Mouse (Mus musculus) heart, embryonic 16.5 days (tissue): ENCODE measurements at regions not wholly inside any gene's neighbourhood (a gene's known extent, or its start where the extent isn't known, plus 50 kb on each side); places are given as distances from the start of the nearest gene placed in this dataset.

Source experiments
- ATAC-seq: fragments of 200-750 bp; cut with Nextera tagmentation; replicated peaks from 2 replicates; pipeline ENCODE4 v1.8.0; 2017; ENCODE audit warnings: moderate number of reproducible peaks; ENCODE audit not compliant: insufficient read depth, low FRiP score; ENCODE audit errors: extremely low read depth
- H3K27ac ChIP-seq: fragments of 300-500 bp; sonication (generic); 2 replicates; pipeline ENCODE4 v1.5.1; 2014; ENCODE audit warnings: mild to moderate bottlenecking, low read length, control low read depth, moderate library complexity
- H3K27me3 ChIP-seq: fragments of 300-500 bp; sonication (generic); 2 replicates; pipeline ENCODE4 v1.6.1; 2014; ENCODE audit warnings: low read length, mixed read lengths; ENCODE audit not compliant: control insufficient read depth, insufficient read depth
- H3K36me3 ChIP-seq: fragments of 300-500 bp; sonication (generic); 2 replicates; pipeline ENCODE4 v1.6.1; 2014; ENCODE audit not compliant: control insufficient read depth, insufficient read depth
- H3K4me1 ChIP-seq: fragments of 300-500 bp; sonication (generic); 2 replicates; pipeline ENCODE4 v1.6.1; 2014; ENCODE audit warnings: low read length, mixed read lengths; ENCODE audit not compliant: control insufficient read depth, insufficient read depth
- H3K4me2 ChIP-seq: fragments of 300-500 bp; sonication (generic); 2 replicates; pipeline ENCODE4 v1.6.1; 2014; ENCODE audit warnings: low read depth, mild to moderate bottlenecking, control low read depth, low read length
- H3K4me3 ChIP-seq: fragments of 300-500 bp; sonication (generic); 2 replicates; pipeline ENCODE4 v1.5.1; 2014; ENCODE audit warnings: mild to moderate bottlenecking, control low read depth, low read length
- H3K9ac ChIP-seq: fragments of 300-500 bp; sonication (generic); 2 replicates; pipeline ENCODE4 v1.6.1; 2014; ENCODE audit warnings: low read length, control low read depth
- H3K9me3 ChIP-seq: fragments of 300-500 bp; sonication (generic); replicated peaks from 2 replicates; pipeline ENCODE4 v1.6.1; 2016; ENCODE audit warnings: low read length; ENCODE audit not compliant: control insufficient read depth
- WGBS: fragments of 180-500 bp; shearing (Covaris S2); extraction: QIAGEN DNeasy Blood & Tissue Kit; methylation state at CpG from one replicate; pipeline ENCODE4 v1.1.7; 2014; 5-methylcytosine and 5-hydroxymethylcytosine counted together

- Histone ChIP-seq H3K4me3 (no peak overlapping the region), H3K9me3 (no peaks in the 10 kb centered on the region), H3K9ac (no peak overlapping the region), H3K4me1 (no peaks in the 10 kb centered on the region), H3K36me3 (no peaks in the 10 kb centered on the region), H3K4me2 (no peak overlapping the region), H3K27me3 (no peaks in the 10 kb centered on the region), H3K27ac (no peak overlapping the region)
- ATAC-seq, result no peak
- 71% methylated on average over 12 of the region's 12 CpGs for WGBS
Measured at GRCm38 (mm10) chr8:44744991-44745658, 190.1 kb upstream of the Fat1 start.

- no peak overlapping the region for H3K4me2 ChIP-seq
- no peaks in the 10 kb centered on the region for H3K36me3 ChIP-seq
- no peaks in the 10 kb centered on the region; the same call in 1 of the 2 replicates for H3K9me3 ChIP-seq
- no peak for ATAC-seq
- H3K9ac ChIP-seq, result no peak overlapping the region
- no peak overlapping the region for H3K4me3 ChIP-seq
- no peaks in the 10 kb centered on the region for H3K27me3 ChIP-seq
- H3K4me1 ChIP-seq, result no peaks in the 10 kb centered on the region
- WGBS, result 46% methylated on average over 6 of the region's 6 CpGs
- no peak overlapping the region for H3K27ac ChIP-seq
Measured at GRCm38 (mm10) chr8:44758727-44759126, 176.5 kb upstream of the Fat1 start.

GRCm38 (mm10) chr8:44762731-44763130 is 172.5 kb upstream of the Fat1 start:
- no peaks in the 10 kb centered on the region for H3K4me1 ChIP-seq
- H3K27ac ChIP-seq, result no peak overlapping the region
- ATAC-seq, result no peak
- H3K4me3 ChIP-seq, result no peak overlapping the region
- 86% methylated on average over 10 of the region's 10 CpGs for WGBS
- H3K4me2 ChIP-seq, result no peak overlapping the region
- H3K9ac ChIP-seq, result no peak overlapping the region
- no peaks in the 10 kb centered on the region for H3K36me3 ChIP-seq
- no peaks in the 10 kb centered on the region for H3K27me3 ChIP-seq
- H3K9me3 ChIP-seq, result no peaks in the 10 kb centered on the region

- no peak overlapping the region for H3K4me3 ChIP-seq
- no peaks in the 10 kb centered on the region for H3K9me3 ChIP-seq
- H3K27ac ChIP-seq, result no peak overlapping the region
- no peak overlapping the region for H3K4me2 ChIP-seq
- 68% methylated on average over 4 of the region's 4 CpGs for WGBS
- no peak overlapping the region for H3K9ac ChIP-seq
- H3K27me3 ChIP-seq, result no peaks in the 10 kb centered on the region
- no peaks in the 10 kb centered on the region for H3K4me1 ChIP-seq
- ATAC-seq, result no peak
- no peaks in the 10 kb centered on the region for H3K36me3 ChIP-seq
Measured at GRCm38 (mm10) chr8:44765194-44765593, 170.1 kb upstream of the Fat1 start.

GRCm38 (mm10) chr8:44765677-44766076 is 169.6 kb upstream of the Fat1 start:
- H3K4me2 ChIP-seq, result no peak overlapping the region
- 62% methylated on average over 5 of the region's 5 CpGs for WGBS
- H3K9me3 ChIP-seq, result no peaks in the 10 kb centered on the region
- no peaks in the 10 kb centered on the region for H3K36me3 ChIP-seq
- no peak overlapping the region for H3K27ac ChIP-seq
- H3K27me3 ChIP-seq, result no peaks in the 10 kb centered on the region
- no peaks in the 10 kb centered on the region for H3K4me1 ChIP-seq
- no peak overlapping the region for H3K4me3 ChIP-seq
- no peak overlapping the region for H3K9ac ChIP-seq
- ATAC-seq, result no peak

- ATAC-seq, result no peak
- H3K4me3 ChIP-seq, result no peak overlapping the region
- no peak overlapping the region for H3K4me2 ChIP-seq
- no peak overlapping the region for H3K27ac ChIP-seq
- no peaks in the 10 kb centered on the region for H3K36me3 ChIP-seq
- no peak overlapping the region for H3K9ac ChIP-seq
- H3K4me1 ChIP-seq, result no peaks in the 10 kb centered on the region
- H3K27me3 ChIP-seq, result no peaks in the 10 kb centered on the region
- no peaks in the 10 kb centered on the region for H3K9me3 ChIP-seq
- 65% methylated on average over 12 of the region's 12 CpGs for WGBS
Measured at GRCm38 (mm10) chr8:44766111-44766873, 169.0 kb upstream of the Fat1 start.

GRCm38 (mm10) chr8:44767271-44767670 is 168.0 kb upstream of the Fat1 start:
- Histone ChIP-seq H3K4me2 (no peak overlapping the region), H3K27ac (no peak overlapping the region), H3K4me1 (no peaks in the 10 kb centered on the region), H3K9me3 (no peaks in the 10 kb centered on the region), H3K9ac (no peak overlapping the region), H3K36me3 (no peaks in the 10 kb centered on the region), H3K4me3 (no peak overlapping the region), H3K27me3 (no peaks in the 10 kb centered on the region)
- WGBS, result 75% methylated on average over 4 of the region's 4 CpGs
- no peak for ATAC-seq

- 76% methylated on average over 1 of the region's 1 CpGs for WGBS
- no peaks in the 10 kb centered on the region for H3K9me3 ChIP-seq
- no peak overlapping the region for H3K9ac ChIP-seq
- no peaks in the 10 kb centered on the region for H3K4me1 ChIP-seq
- no peak for ATAC-seq
- no peaks in the 10 kb centered on the region for H3K27me3 ChIP-seq
- no peak overlapping the region for H3K27ac ChIP-seq
- H3K4me3 ChIP-seq, result no peak overlapping the region
- H3K4me2 ChIP-seq, result no peak overlapping the region
- H3K36me3 ChIP-seq, result no peaks in the 10 kb centered on the region
Measured at GRCm38 (mm10) chr8:44779212-44779611, 156.0 kb upstream of the Fat1 start.

- 80% methylated on average over 9 of the region's 9 CpGs for WGBS
- ATAC-seq, result no peak
- no peaks in the 10 kb centered on the region for H3K9me3 ChIP-seq
- H3K27ac ChIP-seq, result no peak overlapping the region
- no peaks in the 10 kb centered on the region for H3K36me3 ChIP-seq
- H3K27me3 ChIP-seq, result no peaks in the 10 kb centered on the region
- peaks cover 2% of the 10 kb centered on the region; the same call in 1 of the 2 replicates for H3K4me1 ChIP-seq
- no peak overlapping the region for H3K4me3 ChIP-seq
- H3K9ac ChIP-seq, result no peak overlapping the region
- no peak overlapping the region for H3K4me2 ChIP-seq
Measured at GRCm38 (mm10) chr8:44782421-44782820, 152.8 kb upstream of the Fat1 start.
